Mouse (Mus musculus): ENCODE data around the gene Zic1.

GRCm38 (mm10) chr9:91363011-91363730, 2.4 kb downstream of the Zic1 start:
- TF ChIP-seq EP300 (IDR thresholded peaks at IDR 0.05; ENCODE audit: low read depth) (no peak), CTCF (IDR thresholded peaks at IDR 0.05; ENCODE audit: low read depth) (no peak)
